Mouse (Mus musculus): ENCODE data around the gene S100a9. TPM values are rescaled to one million over a fixed set of nuclear protein-coding genes. Genes with fewer than 3 reads are reported as not detected.

S100a9 gene
- 10 to 100 TPM in 1 of 2 experiments, not detected in 1; 15.3 TPM for total RNA-seq (2021)
- long read RNA-seq, partial matches to known transcripts, result 0 of 6 reads
- long read RNA-seq, other reads (novel, unspliced or antisense), result 1 of 6 reads

- no peak for DNase-seq (ENCODE audit: low spot score in 2 of 2)
These were observed at the start of gene S100a9 for GRCm38 (mm10) chr3:90695613-90696012. Gene S100a9 (minus strand): TSS chr3:90695721.

DNA sequence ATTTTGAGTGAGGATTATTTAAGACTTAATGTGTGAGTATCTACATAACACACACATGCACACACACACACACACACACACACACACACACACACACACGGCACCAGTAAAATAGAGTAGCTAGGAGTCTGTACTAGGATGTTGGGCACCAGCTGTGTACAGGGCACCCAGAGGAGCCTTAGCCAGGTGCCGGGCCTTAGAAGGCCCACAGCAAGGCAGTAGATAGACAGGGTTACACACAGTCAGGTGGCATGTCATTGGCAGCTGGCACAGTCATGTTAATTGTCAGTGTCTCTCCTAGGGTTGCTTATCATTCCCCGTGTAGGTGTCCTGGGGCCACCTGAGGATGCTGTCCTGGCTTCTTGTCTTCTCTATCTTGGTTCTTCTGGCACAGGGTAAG is 31.1 kb upstream of the S100a9 start, which contains the start of gene Pglyrp4:
TSS of gene Pglyrp4 (plus strand) at position 301 of the 400 bp plus-strand sequence.
- no peak for DNase-seq (ENCODE audit: low spot score in 2 of 2)

DNA sequence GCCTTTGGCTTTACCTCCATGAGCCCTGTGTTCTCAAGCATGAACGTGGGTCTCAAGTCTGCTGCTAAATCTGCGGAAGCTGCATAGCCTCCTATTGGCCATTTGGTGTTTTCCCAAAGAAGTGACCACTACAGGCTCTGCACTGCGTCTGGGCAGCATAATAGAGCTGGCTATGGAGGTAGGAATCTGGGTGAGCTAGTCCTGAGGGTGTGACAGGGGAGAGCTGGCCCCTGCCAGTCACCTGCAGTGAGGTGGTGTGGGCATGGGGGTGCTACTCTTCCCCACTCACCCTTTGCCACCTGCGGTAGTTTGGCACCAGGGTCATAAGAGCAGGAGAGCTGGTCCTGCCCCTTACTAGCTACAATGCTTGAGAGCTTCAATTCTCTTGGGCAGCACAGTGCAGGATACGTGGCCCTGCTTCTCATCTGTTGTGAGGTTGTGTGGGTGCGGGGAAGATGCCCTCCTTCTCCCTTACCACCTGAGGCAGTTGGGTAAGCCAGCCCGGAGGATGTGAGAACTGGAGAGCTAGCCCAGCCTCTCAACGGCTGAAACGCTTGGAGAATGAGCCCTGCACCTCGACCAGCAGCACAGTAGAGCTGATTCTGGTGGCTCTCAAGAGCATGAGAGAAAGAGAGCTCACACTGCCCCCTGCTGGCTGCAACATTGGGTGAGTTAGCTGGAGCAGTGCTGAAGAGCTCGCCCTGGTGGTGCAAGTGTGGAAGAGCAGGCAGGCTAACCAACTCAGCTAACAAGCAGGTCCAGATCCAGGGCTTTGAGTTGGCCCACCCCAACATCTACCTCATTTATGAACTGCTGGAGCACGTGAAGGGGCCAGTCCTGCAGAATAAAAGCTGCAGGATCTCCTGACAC is 14.3 kb upstream of the S100a9 start:
- peak; percentile 87 for DNase-seq (ENCODE audit: low spot score in 2 of 2)

- peak; percentile 34 to 39 for DNase-seq (ENCODE audit: low spot score in 2 of 2)
These were observed 13.1 kb upstream of the S100a9 start for GRCm38 (mm10) chr3:90708523-90709202.

DNA sequence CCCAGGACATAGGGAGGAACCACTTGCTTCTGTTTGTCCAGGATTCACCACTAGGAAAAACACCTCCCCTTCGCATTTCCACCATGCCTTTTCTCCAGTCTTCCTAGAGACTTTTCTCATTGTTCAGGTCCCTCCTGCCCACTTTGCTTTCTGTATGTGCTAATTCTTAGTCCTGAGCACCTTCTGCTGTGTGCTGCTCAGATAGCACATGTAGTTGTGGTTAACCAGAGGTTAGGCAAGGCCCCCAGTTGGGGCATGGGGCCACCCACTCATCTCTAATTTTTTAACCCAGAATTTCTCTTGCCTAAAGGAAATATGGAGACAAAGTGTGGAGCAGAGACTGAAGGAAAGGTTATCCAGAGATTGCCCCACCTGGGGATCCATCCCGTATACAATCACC is 6.7 kb upstream of the S100a9 start:
- no peak for DNase-seq (ENCODE audit: low spot score in 2 of 2)

DNA sequence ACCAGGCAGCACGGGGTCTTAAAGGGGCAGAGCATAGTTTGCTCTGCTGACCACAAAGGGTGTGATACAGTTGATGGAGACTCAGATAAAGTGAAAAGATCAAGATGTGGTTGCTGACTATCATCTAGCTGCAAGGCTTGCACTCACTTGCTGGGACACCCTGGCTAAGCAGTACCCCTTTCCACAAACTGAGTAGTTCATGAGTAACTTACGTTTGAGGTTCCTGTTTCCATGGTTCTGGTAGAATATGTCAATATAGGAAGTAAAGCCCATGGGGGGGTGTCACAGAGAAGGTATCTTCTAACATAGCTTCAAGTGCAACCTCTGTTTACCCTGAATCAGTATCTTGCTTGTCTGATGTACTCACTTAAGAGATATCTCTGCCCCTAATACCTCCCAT is 2.0 kb downstream of the S100a9 start:
- DNase-seq (ENCODE audit: low spot score in 2 of 2), result no peak

DNA sequence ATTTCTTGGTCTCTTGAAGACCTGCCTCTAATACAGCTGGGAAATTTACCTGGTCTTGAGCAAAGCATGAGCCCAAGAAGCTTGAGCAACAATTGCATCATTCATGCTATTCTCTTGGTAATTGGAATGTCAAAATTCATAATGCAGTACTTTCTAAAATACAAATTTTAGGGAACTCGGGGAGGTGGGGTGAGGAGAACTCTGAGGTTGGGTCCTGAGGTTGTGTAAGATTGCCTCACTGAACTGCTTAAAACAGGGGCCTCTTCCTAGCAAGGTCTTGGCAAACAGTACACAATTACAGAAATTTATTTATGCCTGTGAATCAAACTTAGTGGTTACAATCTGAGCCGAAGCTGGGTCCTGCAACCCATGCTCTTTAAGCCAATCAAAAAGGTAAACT is 8.7 kb downstream of the S100a9 start:
- no peak for DNase-seq (ENCODE audit: low spot score in 2 of 2)

DNA sequence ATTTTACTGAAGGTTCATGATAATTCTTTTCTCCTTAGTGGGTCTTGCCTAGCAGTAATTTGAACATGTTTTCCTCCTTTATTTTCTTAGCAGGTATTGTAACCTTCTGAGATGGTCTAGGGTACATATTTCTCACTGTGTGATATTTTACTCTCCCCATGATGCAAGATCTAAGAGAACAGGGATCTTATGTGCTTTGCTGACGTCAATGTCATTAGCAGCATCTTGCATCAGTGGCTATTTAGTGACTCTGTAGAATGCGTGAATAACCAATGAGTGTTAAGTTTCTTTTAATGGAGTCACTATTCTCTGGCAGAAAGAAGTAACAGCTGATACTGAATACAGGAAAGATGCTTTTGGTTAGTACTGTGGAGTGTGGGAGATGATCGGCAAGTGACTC is 11.6 kb downstream of the S100a9 start:
- DNase-seq (ENCODE audit: low spot score in 2 of 2), result no peak

GRCm38 (mm10) chr3:90678656-90679055 is 16.9 kb downstream of the S100a9 start:
- DNase-seq (ENCODE audit: low spot score in 2 of 2), result no peak

GRCm38 (mm10) chr3:90668846-90669245 is 26.7 kb downstream of the S100a9 start, which contains the start of gene S100a8:
Gene S100a8 (plus strand): TSS chr3:90668978.
- DNase-seq (ENCODE audit: low spot score in 2 of 2), result no peak

- DNase-seq (ENCODE audit: low spot score in 2 of 2), result no peak
These were observed 31.3 kb downstream of the S100a9 start for GRCm38 (mm10) chr3:90664219-90664618.

DNA sequence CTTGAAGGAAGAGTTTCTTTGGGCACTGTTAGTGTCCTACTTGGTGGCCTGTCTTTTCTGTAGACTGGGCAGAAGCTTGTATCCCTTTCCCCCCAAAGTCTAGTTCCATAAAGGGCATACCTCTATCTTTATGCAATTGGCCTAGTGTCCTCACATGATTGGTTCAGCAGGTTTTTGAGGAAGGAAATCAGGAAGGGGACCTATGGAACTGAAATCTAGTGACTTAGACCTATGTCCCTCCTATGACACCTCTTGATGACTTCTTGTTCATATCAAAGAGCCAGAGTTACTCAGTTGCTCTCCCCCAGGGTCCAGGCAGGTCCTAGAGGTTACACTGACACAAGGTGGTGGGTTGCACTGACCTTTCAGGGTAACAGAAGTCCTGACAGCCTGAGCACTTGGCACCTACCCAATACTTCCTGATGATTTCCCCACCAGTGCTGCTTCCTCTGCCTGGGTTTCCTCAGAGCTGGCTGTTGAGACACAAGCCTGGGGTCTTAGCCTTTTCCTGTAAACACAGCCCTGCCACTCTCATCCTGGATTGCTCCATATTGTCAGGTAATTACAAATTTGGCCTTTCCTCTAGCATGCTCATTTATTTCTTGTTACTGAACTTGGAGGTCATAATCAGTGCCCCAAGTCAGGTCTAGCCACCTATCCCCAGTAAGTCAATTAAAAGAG is 36.0 kb downstream of the S100a9 start:
- DNase-seq (ENCODE audit: low spot score in 2 of 2), result no peak

DNA sequence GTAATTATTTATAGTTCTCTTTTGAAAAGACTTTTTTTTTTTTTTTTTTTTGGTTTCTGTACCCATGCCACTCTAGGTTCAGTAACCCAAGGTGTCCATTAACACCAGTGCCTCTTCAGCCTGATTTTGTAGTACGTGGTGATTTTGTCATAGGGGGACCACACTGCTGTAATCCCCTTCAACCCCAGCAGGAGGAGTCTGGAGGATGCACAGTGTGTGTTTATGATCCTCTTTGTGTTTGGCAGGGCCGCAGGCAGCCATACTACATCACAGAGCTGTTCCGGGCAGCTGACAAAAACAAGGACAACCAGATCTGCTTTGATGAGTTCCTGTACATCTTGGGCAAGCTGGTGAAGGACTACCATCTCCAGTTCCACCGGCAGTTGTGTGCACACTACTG is 38.1 kb downstream of the S100a9 start:
- peak in 1 of 2 experiments; percentile 8 for DNase-seq (ENCODE audit: low spot score in 2 of 2)

DNA sequence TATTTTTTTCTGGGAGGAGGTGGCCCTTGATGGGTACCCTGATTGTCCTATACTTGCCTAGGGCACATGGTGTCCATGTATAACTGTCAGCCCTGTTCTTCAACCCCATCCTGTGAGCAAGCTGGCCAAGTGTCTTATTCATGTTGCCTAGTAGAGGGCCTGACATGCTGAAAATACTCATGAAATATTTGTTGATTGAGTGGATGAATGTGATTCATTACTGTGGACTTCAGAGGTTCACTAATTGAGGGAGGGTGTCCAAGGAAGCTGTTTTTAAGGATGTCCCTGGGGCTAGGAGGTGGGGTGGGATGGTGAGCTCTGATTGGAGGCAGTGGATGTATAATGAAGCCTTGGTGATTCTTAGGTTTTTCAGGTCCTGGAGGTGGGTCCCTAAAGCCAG is 41.8 kb downstream of the S100a9 start, which contains the start of gene S100a7a:
TSS of gene S100a7a (plus strand) at position 301 of the 400 bp plus-strand sequence.
- no peak for DNase-seq (ENCODE audit: low spot score in 2 of 2)

GRCm38 (mm10) chr3:90652878-90653508 is 42.5 kb downstream of the S100a9 start:
- peak; percentile 84 to 87 for DNase-seq (ENCODE audit: low spot score in 2 of 2)

DNA sequence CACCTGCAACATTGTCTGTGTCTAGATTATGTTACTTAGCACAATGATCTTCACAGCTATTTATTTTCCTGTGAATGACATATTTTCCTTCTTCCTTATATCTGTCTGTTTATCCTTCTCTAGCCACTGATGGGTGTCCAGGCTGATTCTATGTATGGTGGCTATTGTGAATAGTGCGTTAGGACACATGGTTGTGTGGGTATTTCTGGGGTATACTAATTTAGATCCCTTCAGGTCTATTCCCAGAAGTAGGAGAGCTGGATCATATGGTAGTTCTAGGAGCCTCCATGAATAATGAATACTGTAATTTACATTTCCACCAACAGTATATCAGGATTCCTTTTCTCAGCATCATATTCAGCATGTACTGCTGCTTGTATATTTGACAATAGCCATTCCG is 45.7 kb downstream of the S100a9 start:
- no peak for DNase-seq (ENCODE audit: low spot score in 2 of 2)

- no peak for DNase-seq (ENCODE audit: low spot score in 2 of 2)
These were observed 46.5 kb downstream of the S100a9 start for GRCm38 (mm10) chr3:90648981-90649380.

GRCm38 (mm10) chr3:90647291-90647690 is 48.2 kb downstream of the S100a9 start:
- no peak for DNase-seq (ENCODE audit: low spot score in 2 of 2)

GRCm38 (mm10) chr3:90644220-90644619 is 51.3 kb downstream of the S100a9 start:
- DNase-seq (ENCODE audit: low spot score in 2 of 2), result peak; percentile 41 to 48
